Mouse (Mus musculus): ENCODE measurements at regions not wholly inside any gene's neighbourhood (a gene's known extent, or its start where the extent isn't known, plus 50 kb on each side); places are given as distances from the start of the nearest gene placed in this dataset.

DNA sequence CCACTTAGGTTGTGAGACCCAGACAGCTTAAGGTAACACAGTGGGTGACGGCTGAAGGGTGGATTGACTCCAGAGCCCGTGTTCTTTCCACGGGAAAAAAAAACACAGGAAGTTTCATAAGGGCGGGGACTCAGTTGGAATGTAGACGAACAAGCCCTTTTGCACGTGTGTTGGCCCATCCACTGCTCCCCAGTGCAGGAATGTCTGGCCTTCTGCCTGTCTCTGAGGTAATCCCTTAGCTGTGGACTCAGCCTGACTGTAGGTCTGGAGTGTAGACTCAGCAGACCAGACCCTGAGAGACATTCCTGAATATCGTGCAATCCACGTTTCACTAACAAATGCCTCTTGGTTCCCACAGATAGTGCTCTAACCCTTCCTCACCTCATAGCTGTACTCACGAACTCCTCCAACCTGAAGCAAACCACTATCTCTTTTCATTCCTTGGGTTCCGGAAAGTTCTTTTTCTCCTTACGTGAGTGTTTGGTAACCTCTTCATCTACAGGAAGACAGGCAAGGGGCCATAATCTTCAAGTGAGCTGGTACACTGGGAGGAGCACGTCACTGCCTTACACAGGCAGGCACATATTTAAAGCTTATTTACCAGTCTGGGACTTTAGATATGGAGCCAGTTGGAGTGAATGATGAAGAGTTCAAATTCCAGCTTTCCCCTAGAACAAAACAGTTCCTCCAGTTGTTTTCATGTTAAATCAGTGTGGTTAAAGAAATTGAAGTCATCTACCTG lies 205.6 kb upstream of the Bcor start:
- peak in 1 of 2 experiments; percentile 54 for DNase-seq (ENCODE audit: low spot score in 2 of 2)

- peak in 1 of 2 experiments; percentile 15 for DNase-seq (ENCODE audit: low spot score in 2 of 2)
Measured at GRCm38 (mm10) chrX:12366801-12367200, 206.6 kb upstream of the Bcor start.

GRCm38 (mm10) chrX:12373670-12374069 lies 213.5 kb upstream of the Bcor start:
- DNase-seq (ENCODE audit: low spot score in 2 of 2), result no peak

- DNase-seq (ENCODE audit: low spot score in 2 of 2), result no peak
Measured at GRCm38 (mm10) chrX:12375796-12376195, 211.8 kb upstream of the Atp6ap2 start.

- no peak for DNase-seq (ENCODE audit: low spot score in 2 of 2)
Measured at GRCm38 (mm10) chrX:12376238-12376980, 211.2 kb upstream of the Atp6ap2 start.

GRCm38 (mm10) chrX:12377441-12377840 lies 210.2 kb upstream of the Atp6ap2 start:
- no peak for DNase-seq (ENCODE audit: low spot score in 2 of 2)

GRCm38 (mm10) chrX:12392145-12392825 lies 195.3 kb upstream of the Atp6ap2 start:
- DNase-seq (ENCODE audit: low spot score in 2 of 2), result no peak

DNA sequence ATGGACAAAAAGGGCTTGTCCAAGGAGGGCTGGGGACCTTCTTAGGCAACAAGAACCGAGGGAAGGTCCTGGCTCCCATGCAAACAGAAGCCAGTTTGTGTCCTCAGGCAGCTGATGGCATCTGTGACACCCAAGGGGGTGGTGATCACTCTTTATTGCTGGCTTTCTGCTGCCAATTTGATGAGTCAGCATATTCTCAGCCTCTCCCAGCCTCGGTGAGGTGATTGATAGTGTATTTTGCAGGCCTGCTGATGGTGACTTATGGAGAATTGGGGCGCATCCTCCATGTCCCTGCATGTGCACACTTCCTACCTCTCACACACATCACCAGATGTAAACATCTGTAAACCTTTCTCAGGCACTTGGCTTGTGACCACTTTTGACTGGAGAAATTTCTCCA lies 178.3 kb upstream of the Atp6ap2 start:
- no peak for DNase-seq (ENCODE audit: low spot score in 2 of 2)

DNA sequence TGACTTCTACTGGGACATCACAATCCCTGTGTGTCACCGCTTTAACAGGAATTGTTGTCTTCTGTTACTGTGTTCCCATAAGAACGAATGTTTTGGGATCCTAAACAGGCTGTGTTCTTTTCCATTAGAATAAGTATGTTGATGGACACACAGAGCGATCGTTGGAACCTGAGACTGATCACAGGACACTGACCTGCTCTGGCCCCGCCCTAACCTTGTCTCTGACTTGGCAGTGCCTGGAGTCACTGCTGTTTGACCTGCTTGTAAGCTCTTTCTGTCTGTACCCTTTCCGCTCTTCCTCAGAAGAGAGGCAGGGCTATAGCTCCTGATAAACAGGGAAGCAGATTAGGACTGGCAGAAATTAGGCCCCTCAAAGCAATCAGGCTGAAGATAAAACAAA lies 162.0 kb upstream of the Atp6ap2 start:
- no peak for DNase-seq (ENCODE audit: low spot score in 2 of 2)

DNA sequence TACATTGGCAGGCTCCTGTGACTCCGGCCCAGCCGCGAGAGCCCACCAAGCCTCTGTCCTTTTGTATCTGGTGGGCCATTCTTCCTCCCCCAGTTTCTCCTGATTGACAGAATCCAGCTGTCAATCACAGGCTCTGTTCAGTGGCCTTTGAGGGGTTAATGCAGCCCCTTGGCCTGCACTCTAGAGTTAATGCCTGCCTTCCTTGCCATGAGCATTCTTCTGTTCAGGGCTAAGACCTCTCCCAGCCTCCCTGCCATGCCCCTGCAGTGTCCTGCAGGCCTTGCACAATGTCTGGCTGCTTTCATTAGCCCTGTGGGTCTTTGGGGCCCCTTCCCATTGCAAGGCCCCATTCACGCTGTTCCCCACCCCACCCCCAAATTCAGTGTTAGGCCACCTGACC lies 160.9 kb upstream of the Atp6ap2 start:
- no peak for DNase-seq (ENCODE audit: low spot score in 2 of 2)

DNA sequence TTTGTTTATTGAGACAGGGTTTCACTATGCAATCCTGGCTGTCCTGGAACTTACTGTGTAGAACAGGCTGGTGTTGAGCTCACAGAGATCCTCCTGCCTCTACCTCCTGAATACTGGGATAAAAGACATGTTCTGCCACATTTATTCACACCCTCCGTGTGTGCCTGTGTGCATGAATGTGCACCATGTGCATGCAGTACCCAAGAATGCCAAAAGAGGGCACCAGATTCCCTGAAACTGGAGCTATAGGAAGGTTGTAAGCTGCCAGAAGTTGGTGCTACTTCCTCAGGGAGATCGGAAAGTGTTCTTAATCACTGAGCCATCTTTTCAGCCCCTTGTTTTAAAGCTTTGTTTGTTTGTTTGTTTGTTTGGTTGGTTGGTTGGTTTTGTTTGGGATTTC lies 155.3 kb upstream of the Atp6ap2 start:
- no peak for DNase-seq (ENCODE audit: low spot score in 2 of 2)

- DNase-seq (ENCODE audit: low spot score in 2 of 2), result no peak
Measured at GRCm38 (mm10) chrX:12435656-12436055, 151.9 kb upstream of the Atp6ap2 start.

DNA sequence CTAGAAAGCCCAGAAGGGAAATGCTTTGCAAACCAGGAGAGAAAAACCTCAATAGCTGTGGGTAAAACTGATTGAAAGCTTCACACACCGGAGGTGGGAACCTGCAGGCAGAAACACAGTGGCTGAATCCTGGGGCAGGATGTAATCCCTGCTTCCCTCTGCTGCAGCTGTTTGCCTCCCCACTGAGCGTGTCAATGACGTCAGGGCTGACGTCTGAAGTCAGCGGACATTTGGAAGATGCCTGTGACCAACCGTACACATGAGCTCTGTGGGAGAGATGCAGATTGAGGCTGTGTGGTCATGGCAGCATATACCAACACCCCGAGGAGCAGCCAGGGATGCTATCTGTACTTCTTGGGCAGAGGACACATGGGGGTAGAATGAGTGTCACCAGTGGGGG lies 151.5 kb upstream of the Atp6ap2 start:
- DNase-seq (ENCODE audit: low spot score in 2 of 2), result no peak

DNA sequence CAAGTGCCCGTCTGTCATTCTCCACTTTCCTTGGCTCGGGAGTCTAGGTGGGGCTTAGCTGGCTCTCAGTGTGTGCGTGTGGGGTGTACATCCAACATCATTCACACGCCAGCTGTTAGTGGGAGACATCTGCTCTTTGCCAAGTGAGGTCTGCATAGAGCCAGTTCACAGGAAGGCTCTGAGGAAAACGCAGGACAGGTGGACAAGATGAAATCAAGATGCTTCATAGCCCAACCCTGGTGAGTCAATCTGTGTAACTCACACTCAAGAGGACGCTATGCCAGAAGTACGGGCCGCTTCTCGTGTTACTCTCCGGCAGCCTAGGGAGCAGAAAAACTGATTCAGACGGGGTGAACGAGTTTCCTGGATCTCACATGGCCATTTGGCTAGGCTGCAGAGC lies 148.2 kb upstream of the Atp6ap2 start:
- peak in 1 of 2 experiments; percentile 8 for DNase-seq (ENCODE audit: low spot score in 2 of 2)

DNA sequence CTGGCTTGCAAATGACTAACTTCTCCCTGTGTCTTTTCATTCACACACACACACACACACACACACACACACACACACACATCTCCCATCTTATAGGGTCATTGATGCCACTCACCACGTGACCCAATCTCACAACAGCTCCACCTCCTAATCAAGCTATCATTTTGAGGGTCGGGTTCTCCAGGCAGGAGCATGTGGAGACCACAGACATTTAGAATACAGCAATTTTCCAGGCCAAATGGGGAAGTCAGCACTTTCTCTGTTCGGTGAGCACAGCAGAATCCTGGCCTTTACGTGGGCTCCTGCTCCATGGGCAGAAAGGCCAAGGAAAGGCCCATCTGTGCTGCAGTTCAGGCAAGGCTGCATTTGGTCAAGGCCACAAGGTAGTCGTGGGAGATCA lies 143.8 kb upstream of the Atp6ap2 start:
- DNase-seq (ENCODE audit: low spot score in 2 of 2), result no peak

GRCm38 (mm10) chrX:12445093-12445492 lies 142.5 kb upstream of the Atp6ap2 start:
- no peak for DNase-seq (ENCODE audit: low spot score in 2 of 2)

- DNase-seq (ENCODE audit: low spot score in 2 of 2), result no peak
Measured at GRCm38 (mm10) chrX:12447962-12448361, 139.6 kb upstream of the Atp6ap2 start.

DNA sequence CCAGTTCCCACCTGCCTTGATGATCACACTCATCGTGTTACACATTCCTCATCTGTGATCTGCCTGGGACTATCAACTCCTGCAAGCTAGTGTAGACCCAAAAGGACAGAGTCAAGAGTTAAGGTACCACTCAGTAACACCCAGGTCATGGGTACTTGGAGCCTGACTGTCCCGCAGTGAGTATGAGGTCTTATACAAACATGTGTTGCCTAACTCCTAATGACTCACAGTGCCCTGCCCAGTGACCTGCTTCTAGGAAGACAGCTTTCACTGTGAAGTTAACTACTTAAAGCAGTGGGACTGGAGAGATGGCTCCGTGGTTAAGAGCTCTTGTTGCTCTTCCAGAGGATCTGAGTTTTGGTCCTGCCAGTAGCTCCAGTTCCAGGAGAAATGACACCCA lies 137.9 kb upstream of the Atp6ap2 start:
- no peak for DNase-seq (ENCODE audit: low spot score in 2 of 2)

GRCm38 (mm10) chrX:12452979-12453769 lies 134.4 kb upstream of the Atp6ap2 start:
- no peak for DNase-seq (ENCODE audit: low spot score in 2 of 2)

DNA sequence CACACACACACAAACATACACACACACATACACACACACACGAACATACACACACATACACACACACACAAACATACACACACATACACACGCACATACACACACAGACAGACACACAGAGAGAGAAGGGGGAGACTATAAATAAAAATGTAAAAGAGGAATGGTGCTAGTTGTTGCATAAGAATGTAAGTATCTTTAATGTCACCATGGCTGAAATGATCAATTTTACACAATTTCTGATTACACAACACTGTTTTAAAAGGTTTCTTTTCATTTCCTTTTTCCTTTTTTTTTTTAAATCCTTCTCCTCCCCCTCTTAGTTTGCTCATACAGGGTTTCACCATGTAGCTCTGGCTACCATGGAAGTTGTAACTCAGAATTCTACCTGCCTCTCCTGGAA lies 125.9 kb upstream of the Atp6ap2 start:
- no peak for DNase-seq (ENCODE audit: low spot score in 2 of 2)

- DNase-seq (ENCODE audit: low spot score in 2 of 2), result no peak
Measured at GRCm38 (mm10) chrX:12462936-12463647, 124.5 kb upstream of the Atp6ap2 start.
